Mouse (Mus musculus) liver, postnatal 0 days (tissue): ENCODE data around the gene Col6a4.

Source experiments
- CTCF ChIP-seq: sonication (generic); IDR thresholded peaks from 2 replicates; pipeline ENCODE4 v1.5.1; 2016; ENCODE audit warnings: antibody characterized with exemption, low read depth
- EP300 ChIP-seq: IDR thresholded peaks from 2 replicates; pipeline ENCODE4 v1.6.1; 2016; ENCODE audit warnings: antibody characterized with exemption, low read depth, mild to moderate bottlenecking

GRCm38 (mm10) chr9:106106241-106106640, 9.7 kb upstream of the Col6a4 start:
- no peak for TF ChIP-seq CTCF
- no peak for TF ChIP-seq EP300
